Mouse (Mus musculus): Measurements from ENCODE around the gene Gm7579. TPM values are rescaled to one million over a fixed set of nuclear protein-coding genes. Genes with fewer than 3 reads are reported as not detected.
"Not testable (repeated sequence)": the region's sequence is repeated elsewhere in the genome, so short reads cannot be mapped to it uniquely, and the experiment has no call there.

Gm7579 gene
- polyA plus RNA-seq, 1 experiment from 2014 or later: not detected

GRCm38 (mm10) chr7:142255517-142255916 is 43.9 kb downstream of the Gm7579 start:
- Histone ChIP-seq H3K27ac (ENCODE audit: low read length) (no peak overlapping the region), H3K4me2 (ENCODE audit: low read depth, low read length) (no peak overlapping the region), H3K9ac (ENCODE audit: low read depth, low read length) (no peak overlapping the region), H3K27me3 (ENCODE audit: control insufficient read depth, insufficient read depth, low read depth, low read length) (no peaks in the 10 kb centered on the region), H3K4me3 (ENCODE audit: low read depth, low read length) (no peak overlapping the region), H3K9me3 (replicated peaks; ENCODE audit: control insufficient read depth, low read length) (no peaks in the 10 kb centered on the region), H3K36me3 (ENCODE audit: control insufficient read depth, insufficient read depth) (no peaks in the 10 kb centered on the region), H3K4me1 (ENCODE audit: control insufficient read depth, low read depth, low read length) (no peaks in the 10 kb centered on the region)
- WGBS (ENCODE audit: insufficient replicate concordance): 0% methylated on average over 2 of the region's 2 CpGs
- no peak for ATAC-seq (ENCODE audit: low read depth)

GRCm38 (mm10) chr7:142258254-142258653 is 46.6 kb downstream of the Gm7579 start, which contains the start of gene Gm2431:
Gene Gm2431, minus strand, starts transcription at chr7:142258354.
- not testable (repeated sequence) for H3K4me3 ChIP-seq (ENCODE audit: low read depth, low read length); H3K36me3 ChIP-seq (ENCODE audit: control insufficient read depth, insufficient read depth); H3K4me1 ChIP-seq (ENCODE audit: control insufficient read depth, low read depth, low read length); H3K9ac ChIP-seq (ENCODE audit: low read depth, low read length); H3K9me3 ChIP-seq (replicated peaks; ENCODE audit: control insufficient read depth, low read length); H3K4me2 ChIP-seq (ENCODE audit: low read depth, low read length); H3K27ac ChIP-seq (ENCODE audit: low read length); H3K27me3 ChIP-seq (ENCODE audit: control insufficient read depth, insufficient read depth, low read depth, low read length); ATAC-seq (ENCODE audit: low read depth)
- 13% methylated on average over 1 of the region's 1 CpGs for WGBS (ENCODE audit: insufficient replicate concordance)

Other genes starting within 250 kb of the Gm7579 start
- 58.9 and 60.7 TPM in 2 replicates for gene Mob2, start 150.8 kb upstream of the Gm7579 start, polyA plus RNA-seq (2015; fragmentation: Nextera tagmentation; extraction: Ambion mirVana)
- gene Dusp8, start 116.0 kb upstream of the Gm7579 start, polyA plus RNA-seq (2015; fragmentation: Nextera tagmentation; extraction: Ambion mirVana): 2.8 TPM in 2 replicates
- gene Gm45618, start 91.1 kb upstream of the Gm7579 start, polyA plus RNA-seq (2015; fragmentation: Nextera tagmentation; extraction: Ambion mirVana): not detected in 2 replicates
- gene Gm39115, start 75.8 kb upstream of the Gm7579 start, polyA plus RNA-seq (2015; fragmentation: Nextera tagmentation; extraction: Ambion mirVana): not detected in 2 replicates
- gene Gm45337, start 67.3 kb upstream of the Gm7579 start, polyA plus RNA-seq (2015; fragmentation: Nextera tagmentation; extraction: Ambion mirVana): not detected in 2 replicates
- gene Gm29735, start 54.7 kb upstream of the Gm7579 start, polyA plus RNA-seq (2015; fragmentation: Nextera tagmentation; extraction: Ambion mirVana): not detected in 2 replicates
- not detected in 2 replicates for gene Gm4553, start 46.1 kb upstream of the Gm7579 start, polyA plus RNA-seq (2015; fragmentation: Nextera tagmentation; extraction: Ambion mirVana)
- gene Krtap5-2, start 35.9 kb upstream of the Gm7579 start, polyA plus RNA-seq (2015; fragmentation: Nextera tagmentation; extraction: Ambion mirVana): not detected in 2 replicates
- gene Gm10153, start 21.5 kb upstream of the Gm7579 start, polyA plus RNA-seq (2015; fragmentation: Nextera tagmentation; extraction: Ambion mirVana): not detected in 2 replicates
- not detected in 2 replicates for gene Krtap5-3, start 10.5 kb upstream of the Gm7579 start, polyA plus RNA-seq (2015; fragmentation: Nextera tagmentation; extraction: Ambion mirVana)
- gene Krtap5-5, start 18.1 kb downstream of the Gm7579 start, polyA plus RNA-seq (2015; fragmentation: Nextera tagmentation; extraction: Ambion mirVana): not detected in 2 replicates
- gene Gm40460, start 29.2 kb downstream of the Gm7579 start, polyA plus RNA-seq (2015; fragmentation: Nextera tagmentation; extraction: Ambion mirVana): not detected in 2 replicates
- not detected in 2 replicates for gene Gm2431, start 46.5 kb downstream of the Gm7579 start, polyA plus RNA-seq (2015; fragmentation: Nextera tagmentation; extraction: Ambion mirVana)
- gene Gm4559, start 62.5 kb downstream of the Gm7579 start, polyA plus RNA-seq (2015; fragmentation: Nextera tagmentation; extraction: Ambion mirVana): not detected in 2 replicates
- not detected in 2 replicates for gene Krtap5-1, start 85.3 kb downstream of the Gm7579 start, polyA plus RNA-seq (2015; fragmentation: Nextera tagmentation; extraction: Ambion mirVana)
- not detected in 2 replicates for gene Krtap5-4, start 91.7 kb downstream of the Gm7579 start, polyA plus RNA-seq (2015; fragmentation: Nextera tagmentation; extraction: Ambion mirVana)
- gene Ifitm10, start 161.9 kb downstream of the Gm7579 start, polyA plus RNA-seq (2015; fragmentation: Nextera tagmentation; extraction: Ambion mirVana): 1.6 and 2.0 TPM in 2 replicates
- 1.4 and 1.8 TPM in 2 replicates for gene Gm49369, start 170.8 kb downstream of the Gm7579 start, polyA plus RNA-seq (2015; fragmentation: Nextera tagmentation; extraction: Ambion mirVana)
- gene Ctsd, start 176.2 kb downstream of the Gm7579 start, polyA plus RNA-seq (2015; fragmentation: Nextera tagmentation; extraction: Ambion mirVana): 408 and 415 TPM in 2 replicates
- 0.14 TPM in 1 of 2 replicates, not detected in the other for gene Syt8, start 223.0 kb downstream of the Gm7579 start, polyA plus RNA-seq (2015; fragmentation: Nextera tagmentation; extraction: Ambion mirVana)
- gene Tnni2, start 229.9 kb downstream of the Gm7579 start, polyA plus RNA-seq (2015; fragmentation: Nextera tagmentation; extraction: Ambion mirVana): 17.8 and 41.4 TPM in 2 replicates
- 21.6 and 26.2 TPM in 2 replicates for gene Lsp1, start 248.9 kb downstream of the Gm7579 start, polyA plus RNA-seq (2015; fragmentation: Nextera tagmentation; extraction: Ambion mirVana)

Measured in liver, embryonic 16.5 days (tissue).